Mouse (Mus musculus) spleen, postnatal 4 days (tissue): ENCODE measurements around the gene 4930519P11Rik.

Experiments
- DNase-seq, 2 experiments: peaks; one replicate each; pipeline ENCODE4 v3.0.0; 2022; ENCODE audit warnings: low spot score in 2 of 2

Gene 4930519P11Rik

GRCm38 (mm10) chr2:154613118-154614115, at the start of gene 4930519P11Rik, which contains the start of gene Zfp341:
Gene 4930519P11Rik, minus strand, starts transcription at chr2:154613437.
Gene Zfp341, plus strand, starts transcription at chr2:154613297.
- peak; percentile 89 to 96 for DNase-seq

DNA sequence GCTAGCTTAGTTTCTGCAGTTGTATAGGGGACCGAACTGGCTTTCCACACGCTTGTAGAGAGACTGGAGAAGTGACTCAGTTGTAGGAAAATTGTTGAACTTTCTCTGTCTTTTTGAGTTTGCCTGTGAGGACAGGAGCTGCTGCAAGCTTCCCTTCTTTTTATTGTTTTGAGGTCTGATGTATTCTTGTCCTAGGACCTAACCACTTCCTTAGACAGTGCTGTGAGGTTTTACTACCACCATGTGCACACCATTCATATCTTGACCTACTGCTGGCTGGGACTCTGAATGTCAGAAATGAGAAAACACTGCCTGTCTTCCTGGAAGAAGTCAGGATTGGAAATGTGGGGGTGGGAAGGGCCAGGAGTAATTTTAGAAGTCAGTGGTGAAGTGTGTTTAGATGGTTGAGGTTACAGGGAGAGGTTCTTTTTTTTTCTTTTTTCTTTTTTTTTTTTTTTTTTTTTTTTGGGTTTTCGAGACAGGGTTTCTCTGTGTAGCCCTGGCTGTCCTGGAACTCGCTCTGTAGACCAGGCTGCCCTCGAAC, 46.4 kb upstream of the 4930519P11Rik start:
- DNase-seq, result no peak

- DNase-seq, result no peak
These were observed 45.8 kb upstream of the 4930519P11Rik start for GRCm38 (mm10) chr2:154659070-154659469.

DNA sequence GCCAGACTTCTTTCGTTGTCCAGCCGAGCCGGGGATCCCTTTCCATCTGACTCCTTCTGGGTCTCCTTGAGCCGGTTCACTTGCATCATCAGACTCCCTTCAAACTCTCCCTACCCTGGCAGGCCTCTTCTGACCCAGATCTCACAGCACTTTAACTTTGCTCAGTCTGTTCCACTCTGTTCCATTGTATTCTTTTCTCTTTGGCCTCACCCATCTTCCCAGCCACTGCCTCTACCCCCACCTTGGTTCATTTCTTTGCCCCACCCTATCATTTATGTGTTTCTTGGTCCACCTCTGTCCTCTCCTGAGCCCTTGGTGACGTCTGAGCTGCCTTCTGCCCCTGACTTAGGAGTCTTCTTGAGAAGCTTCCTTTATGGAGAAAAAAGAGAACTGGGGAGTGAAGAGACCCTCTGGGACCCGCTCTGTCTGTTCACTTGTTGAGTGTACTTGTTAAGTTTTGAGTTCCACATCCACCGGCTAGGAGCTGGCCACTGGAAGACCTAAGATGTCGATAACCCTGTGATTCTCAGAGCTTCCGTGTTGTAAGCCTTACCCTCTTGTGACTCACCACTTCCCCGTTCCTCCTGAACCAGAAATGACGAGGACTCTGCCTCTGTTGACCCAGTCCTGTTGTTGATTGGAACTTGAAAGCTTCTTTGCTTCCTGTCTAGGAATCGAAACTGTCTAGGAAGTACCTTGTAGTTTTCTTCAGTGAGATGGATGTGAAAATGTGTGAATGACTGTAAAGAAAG, 44.4 kb upstream of the 4930519P11Rik start:
- DNase-seq, result peak; percentile 33 to 67

GRCm38 (mm10) chr2:154656710-154657485, 43.7 kb upstream of the 4930519P11Rik start:
- peak; percentile 96 to 97 for DNase-seq

- no peak for DNase-seq
These were observed 42.7 kb upstream of the 4930519P11Rik start for GRCm38 (mm10) chr2:154655878-154656414.

- no peak for DNase-seq
These were observed 41.7 kb upstream of the 4930519P11Rik start for GRCm38 (mm10) chr2:154654976-154655375.

DNA sequence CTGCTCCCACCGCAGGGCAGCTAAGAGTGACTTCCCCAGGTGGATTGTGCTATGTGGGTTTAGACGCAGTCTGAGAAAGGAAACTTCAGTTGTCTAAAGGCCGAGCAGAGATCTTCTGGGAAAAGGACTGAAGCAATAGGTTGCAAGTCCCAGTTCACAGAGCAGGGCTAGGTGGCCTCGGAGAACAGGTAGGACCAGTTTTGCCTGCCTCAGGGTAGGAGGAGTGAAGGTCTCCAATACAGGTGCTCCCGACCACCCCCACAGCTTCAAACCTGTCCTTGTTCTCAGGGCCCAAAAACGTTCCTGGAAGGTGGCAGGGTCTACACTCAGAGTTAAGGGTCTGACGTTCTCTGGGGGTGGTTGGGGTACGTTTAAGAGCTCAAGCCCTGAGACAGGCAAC, 38.1 kb upstream of the 4930519P11Rik start, which contains the start of gene Chmp4b:
Chmp4b (plus strand) TSS at position 343 of the 400 bp plus-strand sequence.
- no peak for DNase-seq

DNA sequence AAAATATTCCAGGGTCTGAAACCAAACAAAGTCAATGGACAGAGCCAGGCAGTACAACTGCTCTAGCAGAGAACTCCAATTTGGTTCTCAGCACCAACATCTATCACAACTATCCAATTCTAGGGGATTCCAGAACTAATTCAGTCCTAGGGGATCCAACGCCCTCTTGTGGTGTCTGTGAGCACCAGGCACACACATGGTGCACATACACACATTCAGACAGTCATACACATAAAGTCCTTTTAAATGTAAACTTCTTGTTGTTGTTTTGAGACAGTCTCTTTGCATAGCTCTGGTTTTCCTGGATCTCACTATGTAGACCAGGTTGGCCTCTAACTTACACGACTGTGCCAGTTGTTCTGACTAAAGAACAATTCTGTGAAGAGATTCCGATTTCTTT, 37.2 kb upstream of the 4930519P11Rik start:
- no peak for DNase-seq

- peak in 1 of 2 experiments; percentile 69 for DNase-seq
These were observed 34.8 kb upstream of the 4930519P11Rik start for GRCm38 (mm10) chr2:154648086-154648485.

- peak in 1 of 2 experiments; percentile 35 for DNase-seq
These were observed 33.4 kb upstream of the 4930519P11Rik start for GRCm38 (mm10) chr2:154646634-154647033.

- no peak for DNase-seq
These were observed 29.6 kb upstream of the 4930519P11Rik start for GRCm38 (mm10) chr2:154642712-154643385.

DNA sequence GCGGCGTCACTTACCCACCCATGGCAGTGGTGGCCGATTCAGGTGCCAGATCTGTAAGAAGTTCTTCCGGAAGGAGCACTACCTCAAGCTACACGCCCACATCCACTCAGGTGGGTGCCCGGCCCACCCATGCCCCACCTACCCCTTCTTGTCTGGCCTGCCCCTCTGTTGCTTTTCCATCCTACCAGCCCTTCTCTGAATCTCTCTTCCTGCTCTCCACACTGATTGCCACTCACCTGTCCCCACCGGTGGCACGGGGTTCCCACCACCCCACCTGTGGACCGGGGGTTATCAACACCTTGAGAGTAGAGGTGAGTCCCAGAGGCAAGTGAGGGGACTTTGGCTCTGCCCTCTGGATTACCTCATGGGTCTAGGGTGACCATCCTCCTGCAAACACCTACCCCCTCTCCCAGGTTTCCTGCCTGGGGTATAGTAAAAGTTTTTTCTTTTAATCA, 28.8 kb upstream of the 4930519P11Rik start:
- DNase-seq, result no peak

GRCm38 (mm10) chr2:154641176-154641575, 27.9 kb upstream of the 4930519P11Rik start:
- no peak for DNase-seq

DNA sequence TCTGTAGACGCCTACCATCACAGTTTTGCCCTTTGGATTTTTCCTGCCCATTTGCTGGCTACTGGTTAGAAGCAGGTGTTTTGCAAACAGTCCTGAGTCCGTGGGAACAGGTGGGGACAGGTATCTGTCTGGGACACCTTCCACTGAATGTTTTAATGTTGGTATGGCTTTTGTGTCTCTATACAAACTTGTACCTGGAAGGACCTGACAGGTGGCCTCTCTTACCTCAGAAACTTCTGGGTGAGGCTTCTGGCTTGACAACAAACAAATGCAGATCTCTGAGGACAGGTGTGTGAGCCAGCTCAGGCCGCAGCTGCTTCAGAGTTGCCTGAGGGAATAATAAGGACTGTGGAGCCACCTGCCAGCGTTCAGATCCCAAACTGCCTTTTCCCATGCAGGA, 25.9 kb upstream of the 4930519P11Rik start:
- DNase-seq, result no peak

DNA sequence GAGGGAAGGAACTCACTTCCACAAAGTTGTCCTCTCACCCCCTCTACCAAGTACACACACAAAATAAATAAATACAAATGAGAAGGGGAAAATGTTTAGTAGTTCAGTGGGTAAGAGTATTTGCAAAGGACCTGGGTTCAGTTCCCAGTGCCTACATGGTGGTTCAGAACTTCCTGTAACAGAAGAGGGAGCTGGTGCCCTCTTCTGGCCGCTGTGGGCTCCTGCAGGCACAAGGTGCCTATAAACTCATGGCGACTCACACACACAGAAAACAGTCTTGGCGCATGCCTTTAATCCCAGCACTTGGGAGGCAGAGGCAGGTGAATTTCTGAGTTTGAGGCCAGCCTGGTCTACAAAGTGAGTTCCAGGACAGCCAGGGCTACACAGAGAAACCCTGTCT, 25.3 kb upstream of the 4930519P11Rik start:
- no peak for DNase-seq

DNA sequence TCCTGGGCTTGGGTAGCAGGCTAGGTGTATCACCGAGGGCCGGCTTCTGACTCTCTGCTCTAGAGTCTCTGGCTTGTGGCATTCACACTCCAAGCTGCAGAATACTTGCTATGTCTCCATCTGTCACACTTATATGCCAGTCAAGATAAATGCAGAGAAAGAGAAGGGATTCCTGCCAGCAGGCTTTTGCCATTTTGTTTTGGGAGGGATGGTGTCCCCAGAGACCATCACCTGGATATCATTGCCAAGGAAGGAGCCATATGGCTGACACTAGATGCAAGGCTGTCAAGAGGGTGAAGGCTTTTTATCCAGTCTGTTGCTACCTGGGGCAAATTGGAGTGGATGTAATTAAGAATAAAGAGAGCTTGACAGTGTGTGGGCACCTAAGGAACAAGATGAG, 22.6 kb upstream of the 4930519P11Rik start:
- no peak for DNase-seq

DNA sequence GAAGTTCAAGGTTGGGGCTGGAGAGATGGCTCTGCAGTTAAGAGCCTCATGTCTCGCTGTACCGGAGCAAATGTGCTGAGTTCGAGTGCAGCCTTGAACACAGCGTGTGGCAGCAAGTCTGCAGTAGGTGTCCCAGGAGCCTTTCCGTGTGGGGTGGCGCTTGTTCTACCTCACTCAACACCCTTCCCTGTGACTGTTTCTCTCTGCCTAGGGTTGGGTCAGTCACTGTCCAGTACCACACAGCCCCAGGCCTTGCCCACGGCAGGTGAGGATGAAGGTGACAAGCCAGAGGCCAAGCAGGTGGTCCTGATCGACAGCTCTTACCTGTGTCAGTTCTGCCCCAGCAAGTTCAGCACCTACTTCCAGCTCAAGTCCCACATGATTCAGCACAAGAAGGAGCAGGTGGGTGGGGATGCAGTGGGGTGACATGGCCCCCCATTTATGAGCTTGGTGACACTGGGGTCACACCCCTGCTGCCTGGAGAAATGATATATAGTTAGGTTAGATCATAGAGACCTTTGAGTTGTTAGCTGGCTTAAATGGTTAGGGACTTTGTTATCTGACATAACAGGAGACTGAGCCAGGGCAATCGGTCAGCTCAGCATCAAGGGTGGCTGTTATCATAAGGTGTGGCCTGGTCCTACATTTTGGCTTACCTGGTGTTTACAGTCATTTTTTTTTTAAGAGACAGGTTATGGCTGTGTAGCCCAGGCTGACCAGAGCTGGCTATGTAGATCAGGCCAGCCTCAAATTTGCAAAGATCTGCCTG, 20.8 kb upstream of the 4930519P11Rik start:
- DNase-seq, result peak in 1 of 2 experiments; percentile 66

DNA sequence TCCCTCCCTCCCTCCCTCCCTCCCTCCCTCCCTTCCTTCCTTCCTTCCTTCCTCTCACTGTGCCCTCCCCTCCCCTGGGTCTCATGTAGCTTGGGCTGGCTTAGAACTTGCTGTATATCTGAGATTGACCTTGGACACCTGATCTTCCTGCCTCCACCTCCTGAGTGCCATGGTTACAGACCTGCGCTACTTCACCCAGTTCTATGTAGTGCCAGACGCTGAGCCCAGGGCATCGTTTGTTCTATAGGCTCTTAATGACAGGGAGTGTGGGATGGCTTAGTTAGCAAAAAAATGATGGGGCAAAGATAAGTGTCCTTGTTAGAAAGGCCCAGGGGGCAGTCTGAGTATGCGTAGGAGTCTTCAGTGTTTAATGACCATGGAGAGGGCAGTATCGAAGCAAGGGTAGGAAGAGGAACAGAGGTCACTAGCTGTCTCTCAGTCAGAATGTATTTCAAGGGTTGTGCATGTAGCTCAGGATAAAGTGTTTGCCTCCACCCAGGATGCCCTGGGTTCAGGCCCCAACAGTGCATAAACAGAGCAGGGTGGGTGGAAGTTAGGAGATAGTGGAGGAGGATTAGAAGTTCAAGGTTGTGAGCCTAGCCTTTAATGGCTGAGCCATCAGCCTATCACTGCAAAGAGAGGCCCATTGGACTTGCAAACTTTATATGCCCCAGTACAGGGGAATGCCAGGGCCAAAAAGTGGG, 20.0 kb upstream of the 4930519P11Rik start:
- no peak for DNase-seq
